ENCODE assay signal across 17 mouse cellular contexts in the genomic region with DNA sequence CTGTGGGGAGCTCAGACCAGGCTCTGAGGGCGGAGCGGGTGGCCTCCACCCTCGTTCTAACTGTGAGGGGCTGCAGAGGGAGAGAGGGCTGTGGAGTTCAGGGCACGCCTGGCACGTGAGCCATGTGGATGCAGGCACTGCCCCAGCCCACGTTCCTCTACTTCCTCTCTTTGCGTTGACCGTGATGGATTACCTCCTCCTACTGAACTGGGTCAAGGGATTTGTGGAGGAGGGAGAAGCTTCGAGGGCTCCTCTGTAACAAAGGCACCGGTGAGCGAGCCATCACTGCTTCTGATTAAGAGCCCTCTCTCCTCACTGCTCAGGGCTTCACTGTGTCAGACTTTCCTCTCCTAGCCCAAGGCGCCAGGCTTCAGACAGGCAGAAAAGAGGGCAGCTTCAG.
DNase-seq lines count a peak whose midpoint lies in the region; ATAC-seq lines count a peak whose summit lies in the region.
"Had no signal": no experiment of that assay in that cellular context is flagged by ENCODE, and none has a peak within 500 bp of the region (broad histone marks: within the 10 kb centered on the region; RNA-seq: fewer than 3 reads in every experiment).

No protein-coding gene starts in this region.

- peak; percentile 86 for ATAC-seq in kidney, embryonic 15.5 days (replicated peaks; ENCODE audit: low FRiP score)
- ATAC-seq: liver, postnatal 0 days; Patski had no signal

- no peak overlapping the region for H3K9ac ChIP-seq in kidney, embryonic 15.5 days
- H3K9ac ChIP-seq: heart, embryonic 15.5 days; liver, postnatal 0 days had no signal

- peaks cover 13% of the 10 kb centered on the region for H3K4me1 ChIP-seq in kidney, embryonic 15.5 days
- peaks cover 6% of the 10 kb centered on the region for H3K4me1 ChIP-seq in limb, embryonic 10.5 days

- H3K27me3 ChIP-seq in kidney, embryonic 15.5 days: no peaks in the 10 kb centered on the region
- H3K27me3 ChIP-seq in limb, embryonic 10.5 days (ENCODE audit: low read depth, poor library complexity, severe bottlenecking): 0 out of 2 replicates have a peak, but pooled peaks cover 4% of the 10 kb centered on the region
- H3K27me3 ChIP-seq: CH12.LX; heart, embryonic 15.5 days; Patski had no signal

- DNase-seq in adrenal gland, adult (ENCODE audit: inconsistent age in 2 of 2, low spot score in 1 of 2): peak; percentile 44 to 77
- DNase-seq in adrenal gland, postnatal 4 days (ENCODE audit: low spot score in 2 of 2): no peak
- DNase-seq in kidney, postnatal 14 days: no peak
- peak; percentile 60 for DNase-seq in adrenal gland, adult 2 months
- no peak for DNase-seq in limb, embryonic 10.5 days (ENCODE audit: low spot score)
- DNase-seq in right cerebral cortex, adult 18-20 months: no peak
- DNase-seq in urinary bladder, postnatal 25 days (ENCODE audit: low spot score): no peak
- DNase-seq: gastrocnemius, postnatal 25 days; kidney, postnatal 10 days; layer of hippocampus, postnatal 36 days; liver, postnatal 0 days; right cerebral cortex, postnatal 25 days; thymus, postnatal 14 days had no signal

- H3K4me3 ChIP-seq in kidney, embryonic 15.5 days (replicated peaks): no peak overlapping the region
- H3K4me3 ChIP-seq in limb, embryonic 10.5 days: no peak overlapping the region
- H3K4me3 ChIP-seq: heart, embryonic 15.5 days had no signal

- H3K36me3 ChIP-seq in kidney, embryonic 15.5 days: no peaks in the 10 kb centered on the region
- H3K36me3 ChIP-seq in limb, embryonic 10.5 days: no peaks in the 10 kb centered on the region
- H3K36me3 ChIP-seq: heart, embryonic 15.5 days had no signal

- 21% methylated on average over 12 of the region's 12 CpGs for WGBS in kidney, embryonic 15.5 days
- WGBS in limb, embryonic 10.5 days: 44% methylated on average over 12 of the region's 12 CpGs

- no peaks in the 10 kb centered on the region for H3K9me3 ChIP-seq in kidney, embryonic 15.5 days (replicated peaks)
- H3K9me3 ChIP-seq in limb, embryonic 10.5 days (replicated peaks): no peaks in the 10 kb centered on the region
- H3K9me3 ChIP-seq: heart, embryonic 15.5 days had no signal

- no peak overlapping the region for H3K4me2 ChIP-seq in kidney, embryonic 15.5 days
- H3K4me2 ChIP-seq: heart, embryonic 15.5 days had no signal

- 0 out of 2 replicates have a peak overlapping the region, but pooled peaks have one; percentile 27 for H3K27ac ChIP-seq in kidney, embryonic 15.5 days
- H3K27ac ChIP-seq in limb, embryonic 10.5 days: peak overlapping the region; percentile 5; the same call in 1 of the 2 replicates
- H3K27ac ChIP-seq: heart, embryonic 15.5 days had no signal

Comparison
In these comparisons a context has a peak if more than half of its experiments do, and no peak if none do; other contexts are left out.
1. DNase-seq: peak in adrenal gland, adult (2 of 2) and adrenal gland, adult 2 months (single experiment); none in adrenal gland, postnatal 4 days (0 of 2), kidney, postnatal 14 days (single experiment), limb, embryonic 10.5 days (single experiment), right cerebral cortex, adult 18-20 months (single experiment) and urinary bladder, postnatal 25 days (single experiment).